Mouse (Mus musculus) limb, embryonic 14.5 days (tissue): ENCODE data around the gene Ifih1. TPM values are rescaled to one million over a fixed set of nuclear protein-coding genes. Genes with fewer than 3 reads are reported as not detected.

Experiments used
- ATAC-seq: fragments of 200-750 bp; cut with Nextera tagmentation; 2 replicates; pipeline ENCODE4 v1.8.0; 2017; ENCODE audit warnings: low read depth, moderate number of reproducible peaks, moderate TSS enrichment; ENCODE audit not compliant: low FRiP score
- DNase-seq: peaks from one replicate; pipeline ENCODE4 v3.0.0-alpha.2; 2015; ENCODE audit warnings: low spot score
- H3K27ac ChIP-seq: fragments of 300-500 bp; sonication (generic); replicated peaks from 2 replicates; pipeline ENCODE4 v1.5.1; 2014; ENCODE audit warnings: low read depth, mild to moderate bottlenecking, low read length, moderate library complexity, mixed read lengths
- H3K27me3 ChIP-seq: fragments of 300-500 bp; sonication (generic); 2 replicates; pipeline ENCODE4 v1.6.1; 2014; ENCODE audit warnings: low read length, mixed read lengths; ENCODE audit not compliant: control insufficient read depth, insufficient read depth
- H3K36me3 ChIP-seq: fragments of 300-500 bp; sonication (generic); 2 replicates; pipeline ENCODE4 v1.6.1; 2014; ENCODE audit warnings: mild to moderate bottlenecking, low read length, moderate library complexity, mixed read lengths; ENCODE audit not compliant: control insufficient read depth, insufficient read depth
- H3K4me1 ChIP-seq: fragments of 300-500 bp; sonication (generic); 2 replicates; pipeline ENCODE4 v1.6.1; 2014; ENCODE audit warnings: antibody characterized with exemption, low read length, mixed read lengths; ENCODE audit not compliant: control insufficient read depth, insufficient read depth
- H3K4me2 ChIP-seq: fragments of 300-500 bp; sonication (generic); replicated peaks from 2 replicates; pipeline ENCODE4 v1.6.1; 2014; ENCODE audit warnings: low read depth, mild to moderate bottlenecking, low read length, moderate library complexity; ENCODE audit not compliant: severe bottlenecking
- H3K4me3 ChIP-seq: fragments of 300-500 bp; sonication (generic); replicated peaks from 2 replicates; pipeline ENCODE4 v1.5.1; 2014; ENCODE audit warnings: low read length
- H3K9ac ChIP-seq: fragments of 300-500 bp; sonication (generic); 2 replicates; pipeline ENCODE4 v1.6.1; 2014; ENCODE audit warnings: mild to moderate bottlenecking, low read depth, low read length, moderate library complexity; ENCODE audit not compliant: severe bottlenecking
- H3K9me3 ChIP-seq: fragments of 300-500 bp; sonication (generic); 2 replicates; pipeline ENCODE4 v1.6.1; 2016; ENCODE audit warnings: low read length; ENCODE audit not compliant: control insufficient read depth
- POLR2A ChIP-seq: fragments of 200-500 bp; IDR thresholded peaks from 2 replicates; pipeline ENCODE4 v1.8.0; 2012; ENCODE audit warnings: inconsistent platforms, mild to moderate bottlenecking, moderate library complexity, borderline replicate concordance; ENCODE audit not compliant: insufficient read depth, insufficient read length; ENCODE audit errors: extremely low read depth
- WGBS: fragments of 180-500 bp; shearing (Covaris S2); extraction: QIAGEN DNeasy Blood & Tissue Kit; methylation state at CpG from one replicate; pipeline ENCODE4 v1.1.7; 2014; 5-methylcytosine and 5-hydroxymethylcytosine counted together
- polyA plus RNA-seq, 2 experiments: library from polyadenylated mRNA; depleted of rRNA in 1 of 2; stranded (reverse) in 1 of 2; unstranded in 1 of 2; fragments of >200 nt; fragmentation: Nextera tagmentation in 1 of 2; extraction: Ambion mirVana in 1 of 2; gene quantifications; 2 replicates each; pipeline versions ENCODE4 v1.2.1 to v1.2.3; 2012 to 2014

Gene Ifih1
- polyA plus RNA-seq, 2 experiments = 0.75 to 2.7 TPM

- no peaks in the 10 kb centered on the region for H3K4me1 ChIP-seq
- ATAC-seq (no peak), DNase-seq (no peak)
- no peak for TF ChIP-seq POLR2A
- no peaks in the 10 kb centered on the region for H3K27me3 ChIP-seq
- H3K9me3 ChIP-seq = no peaks in the 10 kb centered on the region
- no peak overlapping the region for H3K4me2 ChIP-seq
- no peaks in the 10 kb centered on the region for H3K36me3 ChIP-seq
- H3K27ac ChIP-seq = no peak overlapping the region
- H3K9ac ChIP-seq = no peak overlapping the region
- H3K4me3 ChIP-seq = no peak overlapping the region
- 82% methylated on average over 5 of the region's 5 CpGs for WGBS
These were observed 24.2 kb upstream of the Ifih1 start for GRCm38 (mm10) chr2:62670301-62670700.

- no peaks in the 10 kb centered on the region for H3K9me3 ChIP-seq
- no peak overlapping the region for H3K27ac ChIP-seq
- no peak for TF ChIP-seq POLR2A
- 0 out of 2 replicates have a peak, but pooled peaks cover 3% of the 10 kb centered on the region for H3K27me3 ChIP-seq
- no peak overlapping the region for H3K4me2 ChIP-seq
- H3K4me3 ChIP-seq = no peak overlapping the region
- WGBS = 39% methylated on average over 3 of the region's 3 CpGs
- no peaks in the 10 kb centered on the region for H3K4me1 ChIP-seq
- no peak for ATAC-seq
- DNase-seq = no peak
- no peaks in the 10 kb centered on the region for H3K36me3 ChIP-seq
- H3K9ac ChIP-seq = no peak overlapping the region
These were observed 23.8 kb upstream of the Ifih1 start for GRCm38 (mm10) chr2:62669848-62670247.

GRCm38 (mm10) chr2:62665536-62665935, 19.5 kb upstream of the Ifih1 start:
- ATAC-seq = no peak
- no peak for DNase-seq
- Histone ChIP-seq H3K27ac (no peak overlapping the region), H3K4me3 (no peak overlapping the region), H3K27me3 (peaks cover 12% of the 10 kb centered on the region; the same call in 1 of the 2 replicates), H3K9me3 (no peaks in the 10 kb centered on the region), H3K36me3 (no peaks in the 10 kb centered on the region), H3K4me2 (no peak overlapping the region), H3K4me1 (no peaks in the 10 kb centered on the region), H3K9ac (no peak overlapping the region)
- no peak for TF ChIP-seq POLR2A
- 14% methylated on average over 1 of the region's 1 CpGs for WGBS

GRCm38 (mm10) chr2:62664839-62665238, 18.8 kb upstream of the Ifih1 start:
- no peak overlapping the region for H3K27ac ChIP-seq
- TF ChIP-seq POLR2A = no peak
- DNase-seq (no peak), ATAC-seq (no peak)
- H3K36me3 ChIP-seq = no peaks in the 10 kb centered on the region
- 65% methylated on average over 7 of the region's 7 CpGs for WGBS
- no peaks in the 10 kb centered on the region for H3K9me3 ChIP-seq
- no peak overlapping the region for H3K9ac ChIP-seq
- no peak overlapping the region for H3K4me2 ChIP-seq
- peaks cover 12% of the 10 kb centered on the region; the same call in 1 of the 2 replicates for H3K27me3 ChIP-seq
- H3K4me1 ChIP-seq = no peaks in the 10 kb centered on the region
- H3K4me3 ChIP-seq = no peak overlapping the region

- peak; percentile 90 for ATAC-seq
- peaks cover 12% of the 10 kb centered on the region; the same call in 1 of the 2 replicates for H3K27me3 ChIP-seq
- WGBS = under 1% methylated on average over 43 of the region's 43 CpGs
- H3K27ac ChIP-seq = no peak within 1 kb of the TSS
- DNase-seq = peak; percentile 76
- no peaks in the 10 kb centered on the region for H3K9me3 ChIP-seq
- peak within 1 kb of the TSS; percentile 91 for H3K4me2 ChIP-seq
- H3K4me3 ChIP-seq = peak within 1 kb of the TSS; percentile 50
- no peak for TF ChIP-seq POLR2A
- no peaks in the 10 kb centered on the region for H3K36me3 ChIP-seq
- H3K4me1 ChIP-seq = no peaks in the 10 kb centered on the region
- peak within 1 kb of the TSS; percentile 39; the same call in 1 of the 2 replicates for H3K9ac ChIP-seq
These were observed 18.1 kb upstream of the Ifih1 start, which contains the start of gene Gca for GRCm38 (mm10) chr2:62664135-62664670. Gene Gca (plus strand): TSS chr2:62664285.
